Mouse (Mus musculus) heart, embryonic 16.5 days (tissue): ENCODE data around the gene 4930402F06Rik. TPM values are rescaled to one million over a fixed set of nuclear protein-coding genes. Genes with fewer than 3 reads are reported as not detected.

Experiments
- ATAC-seq: fragments of 200-750 bp; cut with Nextera tagmentation; replicated peaks from 2 replicates; pipeline ENCODE4 v1.8.0; 2017; ENCODE audit warnings: moderate number of reproducible peaks; ENCODE audit not compliant: insufficient read depth, low FRiP score; ENCODE audit errors: extremely low read depth
- H3K27ac ChIP-seq: fragments of 300-500 bp; sonication (generic); 2 replicates; pipeline ENCODE4 v1.5.1; 2014; ENCODE audit warnings: mild to moderate bottlenecking, low read length, control low read depth, moderate library complexity
- H3K27me3 ChIP-seq: fragments of 300-500 bp; sonication (generic); 2 replicates; pipeline ENCODE4 v1.6.1; 2014; ENCODE audit warnings: low read length, mixed read lengths; ENCODE audit not compliant: control insufficient read depth, insufficient read depth
- H3K36me3 ChIP-seq: fragments of 300-500 bp; sonication (generic); 2 replicates; pipeline ENCODE4 v1.6.1; 2014; ENCODE audit not compliant: control insufficient read depth, insufficient read depth
- H3K4me1 ChIP-seq: fragments of 300-500 bp; sonication (generic); 2 replicates; pipeline ENCODE4 v1.6.1; 2014; ENCODE audit warnings: low read length, mixed read lengths; ENCODE audit not compliant: control insufficient read depth, insufficient read depth
- H3K4me2 ChIP-seq: fragments of 300-500 bp; sonication (generic); 2 replicates; pipeline ENCODE4 v1.6.1; 2014; ENCODE audit warnings: low read depth, mild to moderate bottlenecking, control low read depth, low read length
- H3K4me3 ChIP-seq: fragments of 300-500 bp; sonication (generic); 2 replicates; pipeline ENCODE4 v1.5.1; 2014; ENCODE audit warnings: mild to moderate bottlenecking, control low read depth, low read length
- H3K9ac ChIP-seq: fragments of 300-500 bp; sonication (generic); 2 replicates; pipeline ENCODE4 v1.6.1; 2014; ENCODE audit warnings: low read length, control low read depth
- H3K9me3 ChIP-seq: fragments of 300-500 bp; sonication (generic); replicated peaks from 2 replicates; pipeline ENCODE4 v1.6.1; 2016; ENCODE audit warnings: low read length; ENCODE audit not compliant: control insufficient read depth
- WGBS: fragments of 180-500 bp; shearing (Covaris S2); extraction: QIAGEN DNeasy Blood & Tissue Kit; methylation state at CpG from one replicate; pipeline ENCODE4 v1.1.7; 2014; 5-methylcytosine and 5-hydroxymethylcytosine counted together
- polyA plus RNA-seq: library from polyadenylated mRNA; unstranded; fragments of >200 nt; fragmentation: Nextera tagmentation; extraction: Ambion mirVana; gene quantifications from 2 replicates; pipeline ENCODE4 v1.2.1, GENCODE M21; 2015

4930402F06Rik gene
- polyA plus RNA-seq, 1 experiment from 2014 or later, result not detected

DNA sequence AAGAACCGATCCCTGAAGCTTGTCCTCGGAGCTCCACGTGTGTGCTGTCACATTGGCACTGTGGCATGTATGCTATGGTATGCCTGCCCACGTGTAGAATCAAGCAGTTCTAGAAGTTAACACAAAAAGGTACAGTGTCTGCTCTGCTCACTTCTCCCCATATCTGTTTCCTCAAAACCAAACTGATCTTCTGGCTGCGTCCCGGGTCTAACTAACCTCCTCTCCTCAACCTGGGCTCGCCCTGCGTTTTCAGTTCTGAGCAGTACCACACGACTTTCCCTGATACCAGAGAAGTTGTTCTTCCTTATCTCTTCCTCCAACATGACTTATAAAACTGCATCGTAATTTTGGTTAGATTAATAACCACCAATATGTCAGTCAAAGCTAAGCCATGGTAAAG is 69.4 kb downstream of the 4930402F06Rik start:
- no peak overlapping the region for H3K9ac ChIP-seq
- H3K27ac ChIP-seq, result no peak overlapping the region
- peaks cover 15% of the 10 kb centered on the region for H3K4me1 ChIP-seq
- no peaks in the 10 kb centered on the region for H3K27me3 ChIP-seq
- H3K4me3 ChIP-seq, result no peak overlapping the region
- no peak overlapping the region for H3K4me2 ChIP-seq
- no peaks in the 10 kb centered on the region for H3K9me3 ChIP-seq
- H3K36me3 ChIP-seq, result no peaks in the 10 kb centered on the region
- WGBS, result 46% methylated on average over 10 of the region's 10 CpGs
- no peak for ATAC-seq

DNA sequence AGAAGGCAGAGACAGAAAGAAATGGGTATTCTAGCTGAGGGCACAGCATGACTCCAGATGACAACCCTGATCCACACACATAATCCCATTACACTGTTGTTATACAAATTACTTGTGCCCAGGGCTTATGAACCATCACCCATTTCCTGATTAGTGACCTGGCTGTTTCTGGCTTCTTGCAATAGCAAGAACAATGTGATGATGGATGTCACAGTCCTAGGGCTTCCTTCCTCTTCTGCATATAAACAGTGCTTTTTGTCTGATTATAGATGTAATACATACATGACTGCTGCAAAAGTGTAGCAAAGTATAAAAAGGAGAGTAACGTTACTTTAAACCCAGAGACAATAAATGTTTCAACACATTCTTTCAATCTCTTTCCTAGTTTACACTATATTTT is 70.0 kb downstream of the 4930402F06Rik start:
- no peaks in the 10 kb centered on the region for H3K27me3 ChIP-seq
- WGBS, result 64% methylated on average over 1 of the region's 1 CpGs
- no peak overlapping the region for H3K27ac ChIP-seq
- H3K9me3 ChIP-seq, result no peaks in the 10 kb centered on the region
- H3K4me2 ChIP-seq, result no peak overlapping the region
- no peak overlapping the region for H3K4me3 ChIP-seq
- no peak overlapping the region for H3K9ac ChIP-seq
- no peaks in the 10 kb centered on the region for H3K36me3 ChIP-seq
- ATAC-seq, result no peak
- peaks cover 21% of the 10 kb centered on the region for H3K4me1 ChIP-seq

DNA sequence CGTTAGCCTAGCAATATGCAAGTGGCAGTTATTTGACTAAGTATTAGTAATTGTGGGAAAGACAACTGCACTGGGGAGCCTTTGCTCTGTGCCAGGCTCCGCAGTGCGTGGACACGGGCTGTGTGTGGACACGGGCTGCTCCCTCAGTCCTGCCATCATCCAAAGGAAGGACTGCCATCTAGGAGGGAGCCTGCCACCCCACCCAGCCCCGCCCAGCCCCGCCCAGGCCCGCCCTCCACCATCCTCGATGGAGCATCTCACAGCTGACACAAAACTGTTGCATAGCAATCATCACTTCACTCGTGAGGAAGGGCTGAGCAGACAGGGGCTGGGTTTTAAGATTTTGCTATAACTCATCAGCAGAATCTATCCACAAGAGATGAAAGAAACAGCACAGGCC is 71.0 kb downstream of the 4930402F06Rik start:
- no peak for ATAC-seq
- no peak overlapping the region for H3K9ac ChIP-seq
- no peak overlapping the region for H3K4me3 ChIP-seq
- H3K4me1 ChIP-seq, result peaks cover 28% of the 10 kb centered on the region
- H3K36me3 ChIP-seq, result peaks cover 2% of the 10 kb centered on the region; the same call in 1 of the 2 replicates
- H3K9me3 ChIP-seq, result no peaks in the 10 kb centered on the region
- WGBS, result 63% methylated on average over 10 of the region's 10 CpGs
- no peaks in the 10 kb centered on the region for H3K27me3 ChIP-seq
- no peak overlapping the region for H3K27ac ChIP-seq
- H3K4me2 ChIP-seq, result no peak overlapping the region

Other genes starting within 250 kb of the 4930402F06Rik start
- 256 and 284 TPM in 2 replicates for gene Rab14, start 196.1 kb downstream of the 4930402F06Rik start, polyA plus RNA-seq
- 348 and 376 TPM in 2 replicates for gene Gsn, start 140.8 kb downstream of the 4930402F06Rik start, polyA plus RNA-seq
- gene Stom, start 60.2 kb downstream of the 4930402F06Rik start, polyA plus RNA-seq, result 61.1 and 64.2 TPM in 2 replicates
- gene 4930568D16Rik, start 29.4 kb downstream of the 4930402F06Rik start, polyA plus RNA-seq, result not detected in 2 replicates
- 28.6 and 30.9 TPM in 2 replicates for gene Ggta1, start 66.1 kb upstream of the 4930402F06Rik start, polyA plus RNA-seq
- gene Dab2ip, start 161.1 kb upstream of the 4930402F06Rik start, polyA plus RNA-seq, result 27.1 and 32.9 TPM in 2 replicates